Mouse (Mus musculus): Measurements from ENCODE around the gene Gm9821. TPM values are rescaled to one million over a fixed set of nuclear protein-coding genes. Genes with fewer than 3 reads are reported as not detected.

Gene Gm9821
- polyA plus RNA-seq, 1 experiment from 2014 or later: 0.12 TPM

DNA sequence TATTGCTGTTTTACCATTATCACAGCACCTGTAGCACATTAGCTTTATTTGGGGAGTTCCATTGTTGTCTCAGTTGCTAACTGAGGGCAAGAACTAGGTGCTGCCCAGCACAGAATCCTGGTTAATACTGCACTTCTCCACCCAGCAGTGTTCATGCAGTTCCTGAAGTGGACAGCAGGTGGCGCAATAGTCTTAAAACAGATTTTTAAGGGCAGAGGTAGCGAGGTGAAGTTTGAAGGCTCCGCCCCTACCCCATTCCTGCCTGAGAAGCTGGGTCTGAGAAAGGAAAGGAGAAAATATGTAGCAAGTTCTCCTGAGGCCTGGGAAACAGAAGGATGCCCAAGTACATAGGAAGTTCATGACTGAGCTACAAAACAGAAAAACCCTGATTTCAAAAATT lies 42.0 kb downstream of the Gm9821 start:
- Histone ChIP-seq H3K4me3 (no peak overlapping the region), H3K27me3 (ENCODE audit: low read depth, poor library complexity, severe bottlenecking) (peaks cover 29% of the 10 kb centered on the region), H3K4me1 (peaks cover 38% of the 10 kb centered on the region), H3K36me3 (no peaks in the 10 kb centered on the region), H3K27ac (replicated peaks) (no peak overlapping the region), H3K9me3 (replicated peaks) (no peaks in the 10 kb centered on the region)
- WGBS: 2% methylated on average over 3 of the region's 3 CpGs
- DNase-seq (ENCODE audit: low spot score): peak; percentile 84

DNA sequence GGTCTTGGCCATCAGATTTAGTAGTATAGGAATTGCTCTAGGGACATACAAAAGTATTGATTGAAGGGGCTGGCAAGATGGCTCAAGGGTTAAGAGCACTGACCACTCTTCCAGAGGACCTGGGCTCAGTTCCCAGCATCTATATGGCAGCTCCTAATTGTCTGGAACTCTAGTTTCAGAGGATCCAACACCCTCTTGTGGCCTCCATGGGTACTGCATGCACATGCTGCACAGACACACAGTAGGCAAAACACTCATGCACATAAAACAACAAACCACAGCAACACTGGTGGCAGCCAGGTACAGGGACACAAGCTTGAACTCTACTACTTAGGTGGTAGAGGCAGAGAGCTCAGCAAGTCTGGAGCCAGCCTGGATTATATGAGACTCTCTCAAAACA lies 44.2 kb downstream of the Gm9821 start:
- DNase-seq (ENCODE audit: low spot score): no peak
- H3K4me1 ChIP-seq: peaks cover 37% of the 10 kb centered on the region
- H3K4me3 ChIP-seq: no peak overlapping the region
- H3K36me3 ChIP-seq: no peaks in the 10 kb centered on the region
- H3K27ac ChIP-seq (replicated peaks): no peak overlapping the region
- H3K9me3 ChIP-seq (replicated peaks): no peaks in the 10 kb centered on the region
- peaks cover 19% of the 10 kb centered on the region for H3K27me3 ChIP-seq (ENCODE audit: low read depth, poor library complexity, severe bottlenecking)

DNA sequence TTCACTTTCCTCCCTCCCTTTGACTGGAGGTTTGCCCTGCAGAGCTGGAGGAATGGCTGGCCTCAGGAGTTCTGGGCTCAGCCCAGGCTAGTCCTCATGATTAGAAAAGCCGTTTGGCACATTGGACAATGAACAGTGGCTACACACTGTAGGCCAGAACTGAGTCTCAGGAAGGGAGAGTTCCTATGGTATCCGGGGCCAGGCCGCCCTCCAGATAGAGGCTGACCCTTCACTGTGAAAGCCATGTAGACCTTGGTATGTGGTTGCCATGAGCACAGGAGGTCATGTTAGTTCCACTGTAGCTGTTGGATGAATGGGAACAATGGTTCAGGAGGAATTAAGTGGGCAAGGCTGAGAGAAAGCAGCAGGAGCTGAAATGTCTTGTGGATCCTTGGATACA lies 47.9 kb downstream of the Gm9821 start:
- WGBS: 69% methylated on average over 3 of the region's 3 CpGs
- Histone ChIP-seq H3K27ac (replicated peaks) (no peak overlapping the region), H3K36me3 (no peaks in the 10 kb centered on the region), H3K4me3 (no peak overlapping the region), H3K9me3 (replicated peaks) (no peaks in the 10 kb centered on the region), H3K4me1 (peaks cover 19% of the 10 kb centered on the region), H3K27me3 (ENCODE audit: low read depth, poor library complexity, severe bottlenecking) (peaks cover 5% of the 10 kb centered on the region; the same call in 1 of the 2 replicates)
- no peak for DNase-seq (ENCODE audit: low spot score)

DNA sequence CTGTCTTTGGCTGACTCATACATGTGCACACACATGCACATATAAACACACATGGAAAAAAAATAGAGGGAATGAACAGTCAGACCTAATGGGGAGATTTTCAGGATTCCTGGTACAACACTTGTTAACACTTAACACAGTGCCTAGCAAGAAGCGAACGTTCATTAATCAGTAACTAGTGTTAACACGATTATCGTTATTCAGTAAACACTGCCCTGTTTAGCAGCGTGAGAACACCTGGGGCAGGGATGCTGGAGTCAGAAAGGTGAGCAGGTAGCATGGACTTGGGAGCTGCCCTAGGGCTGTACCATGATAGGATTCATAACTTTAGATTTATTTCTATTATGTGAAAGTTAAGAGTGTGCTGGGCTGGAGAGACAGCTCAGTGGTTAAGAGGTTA lies 50.5 kb downstream of the Gm9821 start:
- no peak for DNase-seq (ENCODE audit: low spot score)
- Histone ChIP-seq H3K27me3 (ENCODE audit: low read depth, poor library complexity, severe bottlenecking) (peaks cover 5% of the 10 kb centered on the region; the same call in 1 of the 2 replicates), H3K4me1 (peaks cover 19% of the 10 kb centered on the region), H3K9me3 (replicated peaks) (no peaks in the 10 kb centered on the region), H3K4me3 (no peak overlapping the region), H3K36me3 (no peaks in the 10 kb centered on the region), H3K27ac (replicated peaks) (no peak overlapping the region)
- WGBS: 92% methylated on average over 5 of the region's 5 CpGs

Small RNA genes within 50 kb of the gene (microRNA-seq; reads per million reads assigned to microRNA genes)
- gene Mir6999: not detected

Other genes starting within 250 kb of the Gm9821 start
- gene Atg13, start 235.1 kb upstream of the Gm9821 start, polyA plus RNA-seq (2016; fragmentation: Nextera tagmentation; extraction: Ambion mirVana): 22.9 and 25.5 TPM in 2 replicates
- 22.5 and 26.2 TPM in 2 replicates for gene Harbi1, start 234.9 kb upstream of the Gm9821 start, polyA plus RNA-seq (2016; fragmentation: Nextera tagmentation; extraction: Ambion mirVana)
- 21.2 and 23.1 TPM in 2 replicates for gene Ambra1, start 215.6 kb upstream of the Gm9821 start, polyA plus RNA-seq (2016; fragmentation: Nextera tagmentation; extraction: Ambion mirVana)
- 0.81 and 1.0 TPM in 2 replicates for gene Chrm4, start 18.5 kb upstream of the Gm9821 start, polyA plus RNA-seq (2016; fragmentation: Nextera tagmentation; extraction: Ambion mirVana)
- gene Mdk, start 13.4 kb upstream of the Gm9821 start, polyA plus RNA-seq (2016; fragmentation: Nextera tagmentation; extraction: Ambion mirVana): 1,290 and 1,659 TPM in 2 replicates
- gene Dgkz, start 30.2 kb downstream of the Gm9821 start, polyA plus RNA-seq (2016; fragmentation: Nextera tagmentation; extraction: Ambion mirVana): 28.3 and 35.0 TPM in 2 replicates
- 0.96 and 1.6 TPM in 2 replicates for gene Creb3l1, start 78.8 kb downstream of the Gm9821 start, polyA plus RNA-seq (2016; fragmentation: Nextera tagmentation; extraction: Ambion mirVana)
- gene Phf21a, start 147.4 kb downstream of the Gm9821 start, polyA plus RNA-seq (2016; fragmentation: Nextera tagmentation; extraction: Ambion mirVana): 36.7 and 41.3 TPM in 2 replicates